9 mouse cellular contexts compared by ENCODE assay signal in genomic region chr12:26112166-26113019, GRCm38 (mm10).
A peak's percentile ranks its signal among the peaks of the same experiment; 100 is the strongest.
DNase-seq lines count a peak whose midpoint lies in the region; ATAC-seq and TF ChIP-seq lines count a peak whose summit lies in the region.
"Had no signal": no experiment of that assay in that cellular context is flagged by ENCODE, and none has a peak within 500 bp of the region (broad histone marks: within the 10 kb centered on the region; RNA-seq: fewer than 3 reads in every experiment).

No protein-coding gene starts in this region.

- H3K27me3 ChIP-seq in kidney, embryonic 14.5 days (ENCODE audit: control insufficient read depth, insufficient read depth, low read length), result no peaks in the 10 kb centered on the region
- no peaks in the 10 kb centered on the region for H3K27me3 ChIP-seq in hindbrain, postnatal 0 days (ENCODE audit: insufficient read depth, low read length)
- no peaks in the 10 kb centered on the region for H3K27me3 ChIP-seq in midbrain, postnatal 0 days (ENCODE audit: insufficient read depth, low read length)
- H3K27me3 ChIP-seq: limb, embryonic 13.5 days had no signal

- no peak overlapping the region for H3K4me2 ChIP-seq in kidney, embryonic 14.5 days (replicated peaks; ENCODE audit: low read depth, low read length)
- H3K4me2 ChIP-seq in hindbrain, postnatal 0 days (ENCODE audit: low read depth, low read length), result no peak overlapping the region
- H3K4me2 ChIP-seq in midbrain, postnatal 0 days (ENCODE audit: low read depth, low read length, poor library complexity, severe bottlenecking), result no peak overlapping the region
- H3K4me2 ChIP-seq: limb, embryonic 13.5 days had no signal

- H3K4me3 ChIP-seq in kidney, embryonic 14.5 days (ENCODE audit: low read length), result no peak overlapping the region
- no peak overlapping the region for H3K4me3 ChIP-seq in hindbrain, postnatal 0 days (ENCODE audit: low read length)
- no peak overlapping the region for H3K4me3 ChIP-seq in midbrain, postnatal 0 days (ENCODE audit: low read depth, low read length)
- H3K4me3 ChIP-seq: limb, embryonic 13.5 days had no signal

- no peaks in the 10 kb centered on the region for H3K9me3 ChIP-seq in kidney, embryonic 14.5 days (ENCODE audit: control insufficient read depth, low read length)
- no peaks in the 10 kb centered on the region for H3K9me3 ChIP-seq in hindbrain, postnatal 0 days (ENCODE audit: low read length)
- no peaks in the 10 kb centered on the region for H3K9me3 ChIP-seq in midbrain, postnatal 0 days (ENCODE audit: low read length)

- no peak for ATAC-seq in kidney, embryonic 14.5 days (ENCODE audit: low FRiP score, low TSS enrichment)
- ATAC-seq in hindbrain, postnatal 0 days, result peak; percentile 91
- peak; percentile 72 for ATAC-seq in midbrain, postnatal 0 days (ENCODE audit: low FRiP score)

- no peaks in the 10 kb centered on the region for H3K36me3 ChIP-seq in kidney, embryonic 14.5 days (ENCODE audit: control insufficient read depth, insufficient read depth, low read length)
- H3K36me3 ChIP-seq in hindbrain, postnatal 0 days (ENCODE audit: insufficient read depth, low read length), result no peaks in the 10 kb centered on the region
- no peaks in the 10 kb centered on the region for H3K36me3 ChIP-seq in midbrain, postnatal 0 days (ENCODE audit: insufficient read depth, low read length)
- H3K36me3 ChIP-seq: limb, embryonic 13.5 days had no signal

- DNase-seq in kidney, adult 18-20 months, result peak; percentile 41
- peak; percentile 75 to 82 for DNase-seq in adrenal gland, postnatal 36 days
- peak; percentile 13 for DNase-seq in fibroblast of lung, adult 2 months (ENCODE audit: low read depth)
- DNase-seq in hindbrain, postnatal 0 days (ENCODE audit: low spot score), result peak; percentile 86
- peak; percentile 83 for DNase-seq in midbrain, postnatal 0 days (ENCODE audit: low spot score)
- no peak for DNase-seq in thymus, postnatal 36 days
- DNase-seq in spleen, postnatal 36 days (ENCODE audit: low spot score in 2 of 2), result no peak

- WGBS in kidney, embryonic 14.5 days, result 79% methylated on average over 8 of the region's 8 CpGs
- 32% methylated on average over 8 of the region's 8 CpGs for WGBS in hindbrain, postnatal 0 days
- WGBS in midbrain, postnatal 0 days, result 68% methylated on average over 8 of the region's 8 CpGs

- H3K4me1 ChIP-seq in kidney, embryonic 14.5 days (ENCODE audit: control insufficient read depth, insufficient read depth, low read length), result no peaks in the 10 kb centered on the region
- H3K4me1 ChIP-seq in hindbrain, postnatal 0 days (ENCODE audit: insufficient read depth, low read length), result peaks cover 13% of the 10 kb centered on the region
- 0 out of 2 replicates have a peak, but pooled peaks cover 4% of the 10 kb centered on the region for H3K4me1 ChIP-seq in midbrain, postnatal 0 days (ENCODE audit: insufficient read depth, low read length)

- H3K27ac ChIP-seq in kidney, embryonic 14.5 days (ENCODE audit: low read depth, low read length), result no peak overlapping the region
- peak overlapping the region; percentile 68 for H3K27ac ChIP-seq in hindbrain, postnatal 0 days
- no peak overlapping the region for H3K27ac ChIP-seq in midbrain, postnatal 0 days (ENCODE audit: low read depth, low read length)
- H3K27ac ChIP-seq: limb, embryonic 13.5 days had no signal

- no peak for TF ChIP-seq CTCF in hindbrain, postnatal 0 days (IDR thresholded peaks at IDR 0.05; ENCODE audit: low read depth)
- no peak for TF ChIP-seq CTCF in midbrain, postnatal 0 days (IDR thresholded peaks at IDR 0.05)

- H3K9ac ChIP-seq in kidney, embryonic 14.5 days (ENCODE audit: low read depth, low read length), result no peak overlapping the region
- no peak overlapping the region for H3K9ac ChIP-seq in hindbrain, postnatal 0 days (replicated peaks; ENCODE audit: low read length)
- H3K9ac ChIP-seq in midbrain, postnatal 0 days (replicated peaks; ENCODE audit: low read length, poor library complexity, severe bottlenecking), result no peak overlapping the region
- H3K9ac ChIP-seq: limb, embryonic 13.5 days had no signal

Comparison
In these comparisons a context has a peak if more than half of its experiments do, and no peak if none do; other contexts are left out.
1. DNase-seq: peak in kidney, adult 18-20 months (single experiment), adrenal gland, postnatal 36 days (2 of 2), fibroblast of lung, adult 2 months (single experiment), hindbrain, postnatal 0 days (single experiment) and midbrain, postnatal 0 days (single experiment); none in thymus, postnatal 36 days (0 of 2) and spleen, postnatal 36 days (0 of 2).